Mouse (Mus musculus) lung, embryonic 16.5 days (tissue): ENCODE results near the gene Lrrc75a. TPM values are rescaled to one million over a fixed set of nuclear protein-coding genes. Genes with fewer than 3 reads are reported as not detected.
A peak's percentile ranks its signal among the peaks of the same experiment; 100 is the strongest.

Source experiments
- ATAC-seq: fragments of 200-750 bp; cut with Nextera tagmentation; 2 replicates; pipeline ENCODE4 v1.8.0; 2017; ENCODE audit warnings: low read depth, mild to moderate bottlenecking, moderate library complexity
- H3K27ac ChIP-seq: fragments of 300-500 bp; sonication (generic); 2 replicates; pipeline ENCODE4 v1.5.1; 2014; ENCODE audit warnings: mild to moderate bottlenecking, control low read depth, low read length
- H3K27me3 ChIP-seq: fragments of 300-500 bp; sonication (generic); 2 replicates; pipeline ENCODE4 v1.6.1; 2014; ENCODE audit warnings: low read depth, low read length, mixed read lengths; ENCODE audit not compliant: control insufficient read depth, insufficient read depth
- H3K36me3 ChIP-seq: fragments of 300-500 bp; sonication (generic); 2 replicates; pipeline ENCODE4 v1.6.1; 2014; ENCODE audit warnings: low read length; ENCODE audit not compliant: control insufficient read depth, insufficient read depth
- H3K4me1 ChIP-seq: fragments of 300-500 bp; sonication (generic); replicated peaks from 2 replicates; pipeline ENCODE4 v1.6.1; 2014; ENCODE audit warnings: low read length, mixed read lengths; ENCODE audit not compliant: control insufficient read depth, insufficient read depth
- H3K4me2 ChIP-seq: fragments of 300-500 bp; sonication (generic); 2 replicates; pipeline ENCODE4 v1.6.1; 2014; ENCODE audit warnings: low read depth, low read length, control low read depth
- H3K4me3 ChIP-seq: fragments of 300-500 bp; sonication (generic); 2 replicates; pipeline ENCODE4 v1.5.1; 2014; ENCODE audit warnings: mild to moderate bottlenecking, low read length, control low read depth
- H3K9ac ChIP-seq: fragments of 300-500 bp; sonication (generic); 2 replicates; pipeline ENCODE4 v1.6.1; 2014; ENCODE audit warnings: low read length, control low read depth
- H3K9me3 ChIP-seq: fragments of 300-500 bp; sonication (generic); 2 replicates; pipeline ENCODE4 v1.6.1; 2016; ENCODE audit warnings: low read length; ENCODE audit not compliant: control insufficient read depth
- WGBS: fragments of 180-500 bp; shearing (Covaris S2); extraction: QIAGEN DNeasy Blood & Tissue Kit; methylation state at CpG from one replicate; pipeline ENCODE4 v1.1.7; 2014; 5-methylcytosine and 5-hydroxymethylcytosine counted together
- polyA plus RNA-seq: library from polyadenylated mRNA; unstranded; fragments of >200 nt; fragmentation: Nextera tagmentation; extraction: Ambion mirVana; gene quantifications from 2 replicates; pipeline ENCODE4 v1.2.1, GENCODE M21; 2015

Lrrc75a gene
- polyA plus RNA-seq, 1 experiment from 2014 or later, result 11.8 TPM

GRCm38 (mm10) chr11:62640378-62640777, 7.9 kb downstream of the Lrrc75a start:
- H3K9me3 ChIP-seq, result no peaks in the 10 kb centered on the region
- H3K27ac ChIP-seq, result no peak overlapping the region
- H3K9ac ChIP-seq, result no peak overlapping the region
- peaks cover 36% of the 10 kb centered on the region for H3K4me1 ChIP-seq
- no peak for ATAC-seq
- H3K36me3 ChIP-seq, result no peaks in the 10 kb centered on the region
- no peaks in the 10 kb centered on the region for H3K27me3 ChIP-seq
- no peak overlapping the region for H3K4me2 ChIP-seq
- H3K4me3 ChIP-seq, result no peak overlapping the region
- 66% methylated on average over 3 of the region's 3 CpGs for WGBS

- H3K36me3 ChIP-seq, result no peaks in the 10 kb centered on the region
- H3K27ac ChIP-seq, result no peak overlapping the region
- H3K4me2 ChIP-seq, result no peak overlapping the region
- 74% methylated on average over 4 of the region's 4 CpGs for WGBS
- H3K27me3 ChIP-seq, result no peaks in the 10 kb centered on the region
- H3K4me3 ChIP-seq, result no peak overlapping the region
- no peak overlapping the region for H3K9ac ChIP-seq
- no peak for ATAC-seq
- H3K4me1 ChIP-seq, result peaks cover 26% of the 10 kb centered on the region
- no peaks in the 10 kb centered on the region for H3K9me3 ChIP-seq
Measured at GRCm38 (mm10) chr11:62638402-62638801, 9.9 kb downstream of the Lrrc75a start.

GRCm38 (mm10) chr11:62637806-62638205, 10.5 kb downstream of the Lrrc75a start:
- H3K9ac ChIP-seq, result no peak overlapping the region
- H3K27ac ChIP-seq, result no peak overlapping the region
- no peak overlapping the region for H3K4me2 ChIP-seq
- no peak for ATAC-seq
- H3K27me3 ChIP-seq, result no peaks in the 10 kb centered on the region
- peaks cover 23% of the 10 kb centered on the region for H3K4me1 ChIP-seq
- no peaks in the 10 kb centered on the region for H3K36me3 ChIP-seq
- 79% methylated on average over 6 of the region's 6 CpGs for WGBS
- no peak overlapping the region for H3K4me3 ChIP-seq
- H3K9me3 ChIP-seq, result no peaks in the 10 kb centered on the region

GRCm38 (mm10) chr11:62637401-62637800, 10.9 kb downstream of the Lrrc75a start:
- H3K36me3 ChIP-seq, result no peaks in the 10 kb centered on the region
- no peak overlapping the region for H3K4me3 ChIP-seq
- no peak overlapping the region for H3K9ac ChIP-seq
- H3K27me3 ChIP-seq, result no peaks in the 10 kb centered on the region
- no peaks in the 10 kb centered on the region for H3K9me3 ChIP-seq
- H3K4me2 ChIP-seq, result no peak overlapping the region
- 61% methylated on average over 5 of the region's 5 CpGs for WGBS
- ATAC-seq, result no peak
- H3K27ac ChIP-seq, result no peak overlapping the region
- peaks cover 19% of the 10 kb centered on the region for H3K4me1 ChIP-seq

- ATAC-seq, result peak; percentile 70
- WGBS, result 63% methylated on average over 3 of the region's 3 CpGs
- H3K4me1 ChIP-seq, result peaks cover 14% of the 10 kb centered on the region
- no peak overlapping the region for H3K4me2 ChIP-seq
- H3K4me3 ChIP-seq, result no peak overlapping the region
- 0 out of 2 replicates have a peak overlapping the region, but pooled peaks have one; percentile 50 for H3K27ac ChIP-seq
- no peak overlapping the region for H3K9ac ChIP-seq
- no peaks in the 10 kb centered on the region for H3K27me3 ChIP-seq
- H3K36me3 ChIP-seq, result no peaks in the 10 kb centered on the region
- H3K9me3 ChIP-seq, result no peaks in the 10 kb centered on the region
Measured at GRCm38 (mm10) chr11:62636840-62637221, 11.5 kb downstream of the Lrrc75a start.

- peaks cover 13% of the 10 kb centered on the region for H3K4me1 ChIP-seq
- no peaks in the 10 kb centered on the region for H3K27me3 ChIP-seq
- no peaks in the 10 kb centered on the region for H3K9me3 ChIP-seq
- no peak overlapping the region for H3K4me3 ChIP-seq
- WGBS, result 58% methylated on average over 11 of the region's 11 CpGs
- peak overlapping the region; percentile 50; the same call in 1 of the 2 replicates for H3K27ac ChIP-seq
- ATAC-seq, result no peak
- no peak overlapping the region for H3K4me2 ChIP-seq
- H3K9ac ChIP-seq, result no peak overlapping the region
- no peaks in the 10 kb centered on the region for H3K36me3 ChIP-seq
Measured at GRCm38 (mm10) chr11:62636105-62636839, 12.1 kb downstream of the Lrrc75a start.

GRCm38 (mm10) chr11:62635406-62635805, 12.9 kb downstream of the Lrrc75a start:
- Histone ChIP-seq H3K4me1 (peaks cover 16% of the 10 kb centered on the region), H3K27ac (no peak overlapping the region)

GRCm38 (mm10) chr11:62631138-62631537, 17.2 kb downstream of the Lrrc75a start:
- no peaks in the 10 kb centered on the region for H3K27me3 ChIP-seq
- peaks cover 14% of the 10 kb centered on the region for H3K4me1 ChIP-seq
- no peaks in the 10 kb centered on the region for H3K9me3 ChIP-seq
- H3K9ac ChIP-seq, result no peak overlapping the region
- no peak overlapping the region for H3K4me2 ChIP-seq
- WGBS, result 63% methylated on average over 4 of the region's 4 CpGs
- no peak overlapping the region for H3K27ac ChIP-seq
- no peak overlapping the region for H3K4me3 ChIP-seq
- no peaks in the 10 kb centered on the region for H3K36me3 ChIP-seq
- ATAC-seq, result no peak

More at GRCm38 (mm10) chr11:62635406-62635805, 12.9 kb downstream of the Lrrc75a start:
- ATAC-seq, result no peak
- WGBS, result 45% methylated on average over 3 of the region's 3 CpGs
- no peaks in the 10 kb centered on the region for H3K9me3 ChIP-seq
- H3K36me3 ChIP-seq, result no peaks in the 10 kb centered on the region
- no peak overlapping the region for H3K9ac ChIP-seq
- no peak overlapping the region for H3K4me2 ChIP-seq
- H3K27me3 ChIP-seq, result no peaks in the 10 kb centered on the region
- H3K4me3 ChIP-seq, result no peak overlapping the region

GRCm38 (mm10) chr11:62630225-62630821, 18.0 kb downstream of the Lrrc75a start:
- Histone ChIP-seq H3K36me3 (no peaks in the 10 kb centered on the region), H3K9ac (no peak overlapping the region), H3K4me2 (no peak overlapping the region), H3K4me1 (peaks cover 14% of the 10 kb centered on the region), H3K4me3 (no peak overlapping the region), H3K9me3 (no peaks in the 10 kb centered on the region), H3K27me3 (no peaks in the 10 kb centered on the region), H3K27ac (no peak overlapping the region)
- ATAC-seq, result peak; percentile 18; the same call in 1 of the 2 replicates
- 5% methylated on average over 11 of the region's 11 CpGs for WGBS
